7 mouse cellular contexts compared by ENCODE assay signal in the genomic region with DNA sequence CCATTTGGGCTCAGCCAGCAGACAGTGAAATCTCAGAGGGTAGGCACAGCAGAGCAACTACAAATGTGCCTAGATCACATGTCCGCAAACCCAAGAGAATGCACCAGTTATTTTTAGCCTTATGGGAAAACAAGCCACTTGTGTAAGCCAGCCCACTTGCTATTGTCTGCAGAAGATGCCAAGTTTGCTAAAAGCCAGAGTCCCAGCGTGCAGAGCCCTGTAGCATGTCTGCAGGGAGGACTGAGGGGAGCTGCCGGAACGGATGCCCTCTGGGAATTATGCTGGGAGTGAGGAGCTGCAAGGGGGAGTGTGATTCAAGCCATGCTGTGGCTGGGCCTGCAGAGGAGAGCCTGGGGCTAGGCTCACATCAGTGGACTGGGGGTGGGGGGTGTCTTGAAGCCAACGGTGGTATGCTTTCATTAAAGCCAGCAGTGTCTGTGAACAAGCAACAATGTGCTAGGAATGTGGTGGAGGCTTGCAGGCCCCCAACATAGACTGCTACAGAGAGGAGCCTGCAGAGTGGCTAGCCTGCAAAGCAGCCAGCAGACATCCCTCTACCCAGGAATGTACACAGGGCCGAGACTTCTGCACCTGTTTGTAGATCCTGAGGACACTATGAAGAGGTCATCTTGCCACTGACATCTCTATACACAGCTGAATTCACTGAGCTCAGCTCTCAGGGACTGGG.
DNase-seq lines count a peak whose midpoint lies in the region; ATAC-seq and TF ChIP-seq lines count a peak whose summit lies in the region.

No protein-coding gene starts in this region.

- TF ChIP-seq CTCF in C2C12 (IDR thresholded peaks at IDR 0.05; ENCODE audit: control insufficient read depth, insufficient read depth, insufficient read length) = no peak

- peak; percentile 95 for DNase-seq in adipocyte (ENCODE audit: low spot score)
- no peak for DNase-seq in limb, embryonic 10.5 days (ENCODE audit: low spot score)
- DNase-seq in urinary bladder, postnatal 25 days (ENCODE audit: low spot score) = no peak

- H3K27me3 ChIP-seq in C2C12 (ENCODE audit: control insufficient read depth, insufficient read depth, insufficient read length) = no peaks in the 10 kb centered on the region
- H3K27me3 ChIP-seq in forebrain, embryonic 13.5 days = no peaks in the 10 kb centered on the region
- no peaks in the 10 kb centered on the region for H3K27me3 ChIP-seq in hindbrain, embryonic 15.5 days
- H3K27me3 ChIP-seq in limb, embryonic 10.5 days (ENCODE audit: low read depth, poor library complexity, severe bottlenecking) = no peaks in the 10 kb centered on the region
- no peaks in the 10 kb centered on the region for H3K27me3 ChIP-seq in midbrain, embryonic 12.5 days

- peak; percentile 60 for ATAC-seq in forebrain, embryonic 13.5 days
- peak; percentile 72; the same call in 1 of the 2 replicates for ATAC-seq in hindbrain, embryonic 15.5 days (ENCODE audit: low FRiP score, low read depth)
- no peak for ATAC-seq in midbrain, embryonic 12.5 days (ENCODE audit: low FRiP score, low read depth)

- peak overlapping the region; percentile 62 for H3K27ac ChIP-seq in forebrain, embryonic 13.5 days
- H3K27ac ChIP-seq in hindbrain, embryonic 15.5 days (replicated peaks) = peak overlapping the region; percentile 64
- 0 out of 2 replicates have a peak overlapping the region, but pooled peaks have one; percentile 62 for H3K27ac ChIP-seq in limb, embryonic 10.5 days
- peak overlapping the region; percentile 35 for H3K27ac ChIP-seq in midbrain, embryonic 12.5 days (replicated peaks)

- peaks cover 59% of the 10 kb centered on the region for H3K4me1 ChIP-seq in forebrain, embryonic 13.5 days
- peaks cover 33% of the 10 kb centered on the region for H3K4me1 ChIP-seq in hindbrain, embryonic 15.5 days (replicated peaks)
- H3K4me1 ChIP-seq in limb, embryonic 10.5 days = peaks cover 40% of the 10 kb centered on the region
- H3K4me1 ChIP-seq in midbrain, embryonic 12.5 days = peaks cover 45% of the 10 kb centered on the region

- H3K4me2 ChIP-seq in forebrain, embryonic 13.5 days = no peak overlapping the region
- H3K4me2 ChIP-seq in hindbrain, embryonic 15.5 days = no peak overlapping the region
- no peak overlapping the region for H3K4me2 ChIP-seq in midbrain, embryonic 12.5 days (replicated peaks)

- no peaks in the 10 kb centered on the region for H3K79me2 ChIP-seq in C2C12 (ENCODE audit: control insufficient read depth, insufficient read depth)

- no peaks in the 10 kb centered on the region for H3K9me3 ChIP-seq in forebrain, embryonic 13.5 days (replicated peaks)
- H3K9me3 ChIP-seq in hindbrain, embryonic 15.5 days = no peaks in the 10 kb centered on the region
- no peaks in the 10 kb centered on the region for H3K9me3 ChIP-seq in limb, embryonic 10.5 days (replicated peaks)
- no peaks in the 10 kb centered on the region for H3K9me3 ChIP-seq in midbrain, embryonic 12.5 days

- H3K79me3 ChIP-seq in C2C12 (ENCODE audit: low read depth) = no peaks in the 10 kb centered on the region

- no peaks in the 10 kb centered on the region for H3K36me3 ChIP-seq in C2C12 (ENCODE audit: control insufficient read depth, insufficient read depth)
- peaks cover 27% of the 10 kb centered on the region for H3K36me3 ChIP-seq in forebrain, embryonic 13.5 days (ENCODE audit: poor library complexity, severe bottlenecking)
- no peaks in the 10 kb centered on the region for H3K36me3 ChIP-seq in hindbrain, embryonic 15.5 days
- peaks cover 34% of the 10 kb centered on the region for H3K36me3 ChIP-seq in limb, embryonic 10.5 days
- peaks cover 25% of the 10 kb centered on the region for H3K36me3 ChIP-seq in midbrain, embryonic 12.5 days

- peak overlapping the region; percentile 43; the same call in 1 of the 2 replicates for H3K9ac ChIP-seq in forebrain, embryonic 13.5 days
- no peak overlapping the region for H3K9ac ChIP-seq in hindbrain, embryonic 15.5 days
- no peak overlapping the region; the same call in 1 of the 2 replicates for H3K9ac ChIP-seq in midbrain, embryonic 12.5 days (replicated peaks)

- H3ac ChIP-seq in C2C12 (ENCODE audit: control insufficient read depth, insufficient read length, low read depth) = no peak overlapping the region

- no peak overlapping the region for H3K4me3 ChIP-seq in C2C12 (ENCODE audit: insufficient read depth, poor library complexity, severe bottlenecking)
- no peak overlapping the region for H3K4me3 ChIP-seq in forebrain, embryonic 13.5 days
- no peak overlapping the region for H3K4me3 ChIP-seq in hindbrain, embryonic 15.5 days
- no peak overlapping the region for H3K4me3 ChIP-seq in limb, embryonic 10.5 days
- H3K4me3 ChIP-seq in midbrain, embryonic 12.5 days = no peak overlapping the region

- 26% methylated on average over 6 of the region's 6 CpGs for WGBS in forebrain, embryonic 13.5 days
- 31% methylated on average over 6 of the region's 6 CpGs for WGBS in hindbrain, embryonic 15.5 days
- 64% methylated on average over 6 of the region's 6 CpGs for WGBS in limb, embryonic 10.5 days
- WGBS in midbrain, embryonic 12.5 days = 62% methylated on average over 6 of the region's 6 CpGs

TF ChIP-seq in C2C12, 6 proteins besides CTCF, POLR2A, EP300 and RAD21:
- TF ChIP-seq MYOD1 (IDR thresholded peaks at IDR 0.05; ENCODE audit: control insufficient read depth, insufficient read length, low read depth) (no peak), MAX (IDR thresholded peaks at IDR 0.05) (no peak), USF1 (IDR thresholded peaks at IDR 0.05; ENCODE audit: low read depth) (peak; percentile 45), CEBPB (IDR thresholded peaks at IDR 0.05; ENCODE audit: low read depth) (no peak)
TF ChIP-seq in C2C12: peak in this region for 1.
